Mouse (Mus musculus): ENCODE measurements at regions not wholly inside any gene's neighbourhood (a gene's known extent, or its start where the extent isn't known, plus 50 kb on each side); places are given as distances from the start of the nearest gene placed in this dataset.

GRCm38 (mm10) chr6:91607613-91608272, 76.1 kb upstream of the Slc6a6 start:
- Histone ChIP-seq H3K36me3 (ENCODE audit: control insufficient read depth, insufficient read depth) (no peaks in the 10 kb centered on the region), H3K79me2 (ENCODE audit: control insufficient read depth, insufficient read depth) (no peaks in the 10 kb centered on the region), H3K79me3 (ENCODE audit: low read depth) (no peaks in the 10 kb centered on the region), H3K4me3 (ENCODE audit: insufficient read depth, poor library complexity, severe bottlenecking) (no peak overlapping the region), H3ac (ENCODE audit: control insufficient read depth, insufficient read length, low read depth) (no peak overlapping the region), H3K27me3 (ENCODE audit: control insufficient read depth, insufficient read depth, insufficient read length) (no peaks in the 10 kb centered on the region)
- TF ChIP-seq MYOD1 (IDR thresholded peaks at IDR 0.05; ENCODE audit: control insufficient read depth, insufficient read length, low read depth) (no peak), MYOG (IDR thresholded peaks at IDR 0.05; ENCODE audit: control insufficient read depth, extremely low read depth, insufficient read length) (no peak), USF1 (IDR thresholded peaks at IDR 0.05; ENCODE audit: low read depth) (no peak), MAX (IDR thresholded peaks at IDR 0.05) (no peak), CTCF (IDR thresholded peaks at IDR 0.05; ENCODE audit: control insufficient read depth, insufficient read depth, insufficient read length) (no peak), FOSL1 (IDR thresholded peaks at IDR 0.05; ENCODE audit: insufficient read depth, low read length, poor library complexity, severe bottlenecking) (no peak), CEBPB (IDR thresholded peaks at IDR 0.05; ENCODE audit: low read depth) (no peak)

GRCm38 (mm10) chr6:91609671-91610070, 74.2 kb upstream of the Slc6a6 start:
- no peaks in the 10 kb centered on the region for H3K27me3 ChIP-seq (ENCODE audit: control insufficient read depth, insufficient read depth, insufficient read length)
- H3K79me2 ChIP-seq (ENCODE audit: control insufficient read depth, insufficient read depth): no peaks in the 10 kb centered on the region
- no peak overlapping the region for H3ac ChIP-seq (ENCODE audit: control insufficient read depth, insufficient read length, low read depth)
- H3K4me3 ChIP-seq (ENCODE audit: insufficient read depth, poor library complexity, severe bottlenecking): no peak overlapping the region
- H3K36me3 ChIP-seq (ENCODE audit: control insufficient read depth, insufficient read depth): no peaks in the 10 kb centered on the region
- no peaks in the 10 kb centered on the region for H3K79me3 ChIP-seq (ENCODE audit: low read depth)
- TF ChIP-seq USF1 (IDR thresholded peaks at IDR 0.05; ENCODE audit: low read depth): no peak
- TF ChIP-seq FOSL1 (IDR thresholded peaks at IDR 0.05; ENCODE audit: insufficient read depth, low read length, poor library complexity, severe bottlenecking): no peak
- no peak for TF ChIP-seq MYOG (IDR thresholded peaks at IDR 0.05; ENCODE audit: control insufficient read depth, extremely low read depth, insufficient read length)
- TF ChIP-seq CEBPB (IDR thresholded peaks at IDR 0.05; ENCODE audit: low read depth): no peak
- no peak for TF ChIP-seq MAX (IDR thresholded peaks at IDR 0.05)
- no peak for TF ChIP-seq CTCF (IDR thresholded peaks at IDR 0.05; ENCODE audit: control insufficient read depth, insufficient read depth, insufficient read length)
- no peak for TF ChIP-seq MYOD1 (IDR thresholded peaks at IDR 0.05; ENCODE audit: control insufficient read depth, insufficient read length, low read depth)

GRCm38 (mm10) chr6:91615022-91615421, 68.8 kb upstream of the Slc6a6 start:
- TF ChIP-seq FOSL1 (IDR thresholded peaks at IDR 0.05; ENCODE audit: insufficient read depth, low read length, poor library complexity, severe bottlenecking): no peak
- no peak for TF ChIP-seq MYOD1 (IDR thresholded peaks at IDR 0.05; ENCODE audit: control insufficient read depth, insufficient read length, low read depth)

GRCm38 (mm10) chr6:91616541-91616940, 67.3 kb upstream of the Slc6a6 start:
- H3K79me3 ChIP-seq (ENCODE audit: low read depth): no peaks in the 10 kb centered on the region
- TF ChIP-seq USF1 (IDR thresholded peaks at IDR 0.05; ENCODE audit: low read depth) (no peak), MAX (IDR thresholded peaks at IDR 0.05) (no peak), MYOD1 (IDR thresholded peaks at IDR 0.05; ENCODE audit: control insufficient read depth, insufficient read length, low read depth) (no peak), CEBPB (IDR thresholded peaks at IDR 0.05; ENCODE audit: low read depth) (no peak), FOSL1 (IDR thresholded peaks at IDR 0.05; ENCODE audit: insufficient read depth, low read length, poor library complexity, severe bottlenecking) (no peak), MYOG (IDR thresholded peaks at IDR 0.05; ENCODE audit: control insufficient read depth, extremely low read depth, insufficient read length) (no peak), CTCF (IDR thresholded peaks at IDR 0.05; ENCODE audit: control insufficient read depth, insufficient read depth, insufficient read length) (no peak)
- no peaks in the 10 kb centered on the region for H3K27me3 ChIP-seq (ENCODE audit: control insufficient read depth, insufficient read depth, insufficient read length)
- no peaks in the 10 kb centered on the region for H3K36me3 ChIP-seq (ENCODE audit: control insufficient read depth, insufficient read depth)
- no peak overlapping the region for H3K4me3 ChIP-seq (ENCODE audit: insufficient read depth, poor library complexity, severe bottlenecking)
- no peaks in the 10 kb centered on the region for H3K79me2 ChIP-seq (ENCODE audit: control insufficient read depth, insufficient read depth)
- H3ac ChIP-seq (ENCODE audit: control insufficient read depth, insufficient read length, low read depth): no peak overlapping the region

More at GRCm38 (mm10) chr6:91615022-91615421, 68.8 kb upstream of the Slc6a6 start:
- no peak overlapping the region for H3ac ChIP-seq (ENCODE audit: control insufficient read depth, insufficient read length, low read depth)
- H3K27me3 ChIP-seq (ENCODE audit: control insufficient read depth, insufficient read depth, insufficient read length): no peaks in the 10 kb centered on the region
- H3K79me2 ChIP-seq (ENCODE audit: control insufficient read depth, insufficient read depth): no peaks in the 10 kb centered on the region
- no peak overlapping the region for H3K4me3 ChIP-seq (ENCODE audit: insufficient read depth, poor library complexity, severe bottlenecking)
- H3K36me3 ChIP-seq (ENCODE audit: control insufficient read depth, insufficient read depth): no peaks in the 10 kb centered on the region
- no peaks in the 10 kb centered on the region for H3K79me3 ChIP-seq (ENCODE audit: low read depth)

- TF ChIP-seq MAX (IDR thresholded peaks at IDR 0.05) (no peak), MYOG (IDR thresholded peaks at IDR 0.05; ENCODE audit: control insufficient read depth, extremely low read depth, insufficient read length) (no peak), FOSL1 (IDR thresholded peaks at IDR 0.05; ENCODE audit: insufficient read depth, low read length, poor library complexity, severe bottlenecking) (no peak), MYOD1 (IDR thresholded peaks at IDR 0.05; ENCODE audit: control insufficient read depth, insufficient read length, low read depth) (no peak), CEBPB (IDR thresholded peaks at IDR 0.05; ENCODE audit: low read depth) (no peak), USF1 (IDR thresholded peaks at IDR 0.05; ENCODE audit: low read depth) (no peak), CTCF (IDR thresholded peaks at IDR 0.05; ENCODE audit: control insufficient read depth, insufficient read depth, insufficient read length) (no peak)
- Histone ChIP-seq H3ac (ENCODE audit: control insufficient read depth, insufficient read length, low read depth) (peak overlapping the region; percentile 64), H3K79me2 (ENCODE audit: control insufficient read depth, insufficient read depth) (no peaks in the 10 kb centered on the region), H3K4me3 (ENCODE audit: insufficient read depth, poor library complexity, severe bottlenecking) (no peak overlapping the region), H3K36me3 (ENCODE audit: control insufficient read depth, insufficient read depth) (no peaks in the 10 kb centered on the region), H3K79me3 (ENCODE audit: low read depth) (no peaks in the 10 kb centered on the region), H3K27me3 (ENCODE audit: control insufficient read depth, insufficient read depth, insufficient read length) (no peaks in the 10 kb centered on the region)
Measured at GRCm38 (mm10) chr6:91617031-91617596, 66.7 kb upstream of the Slc6a6 start.
